Mouse (Mus musculus): ENCODE data around the gene Mcrip1. TPM values are rescaled to one million over a fixed set of nuclear protein-coding genes. Genes with fewer than 3 reads are reported as not detected.

Gene Mcrip1
- polyA plus RNA-seq, 2 experiments, result 30.0 to 41.3 TPM

DNA sequence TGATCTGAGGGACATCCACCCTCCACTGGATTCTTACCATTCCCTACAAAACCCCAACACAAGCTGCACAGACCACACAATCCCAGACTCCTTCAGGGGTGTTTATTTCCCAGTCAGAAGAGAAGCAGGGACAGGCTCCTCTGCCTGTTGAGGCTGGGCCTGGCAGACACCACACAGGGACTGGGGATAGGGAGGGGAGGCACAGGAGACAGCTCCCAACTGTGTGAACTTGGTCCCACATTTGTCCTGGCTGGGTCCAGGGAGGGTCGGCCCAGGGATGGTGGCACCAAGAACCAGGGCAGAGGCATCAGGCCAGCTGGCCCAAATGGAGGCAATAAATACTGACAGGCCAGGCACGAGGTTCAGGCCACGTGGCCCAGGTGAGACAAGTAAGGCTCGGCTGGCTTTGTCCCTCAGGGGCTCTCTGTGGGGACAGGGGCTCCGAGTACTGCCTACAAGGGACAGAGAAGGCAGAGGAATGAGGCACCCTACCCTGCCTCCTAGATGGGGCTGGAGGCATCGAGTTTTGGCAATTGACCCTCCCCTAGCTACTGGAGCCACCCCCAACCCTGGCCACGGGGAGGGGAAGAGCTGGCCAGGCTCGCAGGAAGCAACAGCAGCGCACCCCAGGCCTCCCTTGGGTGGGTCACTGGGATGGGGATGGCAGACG, 28.6 kb upstream of the Mcrip1 start:
- Histone ChIP-seq H3K4me1 (replicated peaks; ENCODE audit: control insufficient read depth in 2 of 2, insufficient read depth in 2 of 2, low read length in 1 of 2) (peaks cover 22 to 25% of the 10 kb centered on the region in 2 experiments), H3K36me3 (replicated peaks; ENCODE audit: control insufficient read depth, insufficient read depth, low read depth) (peaks cover 18% of the 10 kb centered on the region), H3K9ac (replicated peaks) (no peak overlapping the region), H3K27me3 (ENCODE audit: control insufficient read depth, insufficient read depth, low read length) (no peaks in the 10 kb centered on the region), H3K9me3 (ENCODE audit: control insufficient read depth, low read length) (no peaks in the 10 kb centered on the region), H3K27ac (no peak overlapping the region), H3K4me2 (ENCODE audit: low read depth) (no peak overlapping the region), H3K4me3 (ENCODE audit: insufficient read depth in 1 of 2, low read depth in 2 of 2, low read length in 2 of 2) (no peak overlapping the region)
- DNase-seq (ENCODE audit: low read depth in 3 of 3, low spot score in 3 of 3) (no peak), ATAC-seq (ENCODE audit: insufficient read depth) (no peak)
- WGBS (ENCODE audit: insufficient replicate concordance), result 76% methylated on average over 10 of the region's 10 CpGs
- TF ChIP-seq CTCF (IDR thresholded peaks at IDR 0.05; ENCODE audit: low read depth) (no peak), EP300 (IDR thresholded peaks at IDR 0.05; ENCODE audit: low read depth) (no peak)

- Histone ChIP-seq H3K4me2 (ENCODE audit: low read depth) (peak overlapping the region; percentile 11), H3K4me3 (ENCODE audit: insufficient read depth in 1 of 2, low read depth in 2 of 2, low read length in 2 of 2) (no peak overlapping the region), H3K9me3 (ENCODE audit: control insufficient read depth, low read length) (no peaks in the 10 kb centered on the region), H3K4me1 (replicated peaks; ENCODE audit: control insufficient read depth in 2 of 2, insufficient read depth in 2 of 2, low read length in 1 of 2) (peaks cover 22 to 25% of the 10 kb centered on the region in 2 experiments), H3K9ac (replicated peaks) (no peak overlapping the region), H3K27me3 (ENCODE audit: control insufficient read depth, insufficient read depth, low read length) (no peaks in the 10 kb centered on the region), H3K27ac (peak overlapping the region; percentile 41), H3K36me3 (replicated peaks; ENCODE audit: control insufficient read depth, insufficient read depth, low read depth) (peaks cover 18% of the 10 kb centered on the region)
- 71% methylated on average over 7 of the region's 7 CpGs for WGBS (ENCODE audit: insufficient replicate concordance)
- no peak for TF ChIP-seq EP300 (IDR thresholded peaks at IDR 0.05; ENCODE audit: low read depth)
- peak; percentile 50 for TF ChIP-seq CTCF (IDR thresholded peaks at IDR 0.05; ENCODE audit: low read depth)
- DNase-seq (ENCODE audit: low read depth in 3 of 3, low spot score in 3 of 3), result no peak
- ATAC-seq (ENCODE audit: insufficient read depth), result no peak
Observed at GRCm38 (mm10) chr11:120577211-120578023, 27.9 kb upstream of the Mcrip1 start.

DNA sequence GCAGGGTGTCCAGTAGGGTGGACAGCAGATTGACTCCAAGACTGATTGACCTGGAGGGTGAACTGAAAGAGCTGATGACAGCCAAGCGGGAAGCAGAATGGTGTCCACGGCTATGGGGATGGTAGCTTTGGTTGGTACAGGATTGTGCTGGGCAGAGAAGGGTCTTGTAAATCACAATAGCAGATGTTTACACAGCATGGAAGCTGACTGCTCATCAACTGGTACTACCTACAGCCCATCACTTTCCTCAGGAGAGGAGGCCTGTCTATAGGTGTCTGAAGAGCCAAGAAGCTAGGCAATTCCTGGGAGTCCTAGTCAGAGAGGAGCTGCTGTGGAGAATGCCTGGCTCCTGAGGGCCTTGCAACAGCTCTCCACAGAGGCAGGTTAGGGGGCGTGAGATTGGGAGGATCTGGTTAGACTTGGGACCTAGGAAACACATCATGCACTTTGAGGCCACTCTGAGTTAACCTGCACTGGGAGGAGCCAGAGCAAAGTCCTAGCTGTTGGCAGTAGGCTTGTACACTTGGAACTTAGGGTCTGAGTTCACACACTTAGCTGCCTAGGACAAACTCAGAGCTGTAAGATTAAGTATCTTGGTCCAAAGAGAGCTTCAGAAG, 26.9 kb upstream of the Mcrip1 start:
- no peak overlapping the region for H3K4me3 ChIP-seq (ENCODE audit: insufficient read depth in 1 of 2, low read depth in 2 of 2, low read length in 2 of 2)
- peaks cover 18% of the 10 kb centered on the region for H3K36me3 ChIP-seq (replicated peaks; ENCODE audit: control insufficient read depth, insufficient read depth, low read depth)
- peak overlapping the region; percentile 11; the same call in 1 of the 2 replicates for H3K4me2 ChIP-seq (ENCODE audit: low read depth)
- DNase-seq (ENCODE audit: low read depth in 3 of 3, low spot score in 3 of 3) (no peak), ATAC-seq (ENCODE audit: insufficient read depth) (no peak)
- no peak for TF ChIP-seq CTCF (IDR thresholded peaks at IDR 0.05; ENCODE audit: low read depth)
- TF ChIP-seq EP300 (IDR thresholded peaks at IDR 0.05; ENCODE audit: low read depth), result no peak
- no peak overlapping the region for H3K9ac ChIP-seq (replicated peaks)
- no peaks in the 10 kb centered on the region for H3K9me3 ChIP-seq (ENCODE audit: control insufficient read depth, low read length)
- 82% methylated on average over 3 of the region's 3 CpGs for WGBS (ENCODE audit: insufficient replicate concordance)
- no peaks in the 10 kb centered on the region for H3K27me3 ChIP-seq (ENCODE audit: control insufficient read depth, insufficient read depth, low read length)
- H3K27ac ChIP-seq, result peak overlapping the region; percentile 41
- H3K4me1 ChIP-seq (replicated peaks; ENCODE audit: control insufficient read depth in 2 of 2, insufficient read depth in 2 of 2, low read length in 1 of 2), result peaks cover 21 to 25% of the 10 kb centered on the region in 2 experiments

- Histone ChIP-seq H3K4me2 (ENCODE audit: low read depth) (no peak overlapping the region), H3K9ac (replicated peaks) (no peak overlapping the region)
Observed at GRCm38 (mm10) chr11:120575940-120576339, 26.4 kb upstream of the Mcrip1 start.

DNA sequence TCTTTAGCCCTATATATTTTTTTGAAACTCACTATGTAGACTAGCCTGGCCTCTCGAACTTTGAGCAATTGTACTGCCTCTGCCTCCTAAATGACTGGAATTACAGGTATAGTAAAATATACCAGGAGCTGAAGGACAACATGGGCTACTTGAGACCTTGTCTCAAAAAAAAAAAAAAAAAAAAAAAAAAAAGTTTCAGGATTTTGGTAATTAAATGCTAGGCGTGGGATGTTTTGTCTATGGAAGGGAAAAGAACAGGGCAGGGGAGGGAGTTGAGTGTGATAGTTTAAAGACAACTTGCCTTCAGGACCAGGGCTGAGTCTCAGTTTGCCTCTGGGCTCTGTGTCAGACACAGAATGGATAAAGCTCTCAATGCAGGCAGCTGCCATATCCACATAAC, 25.5 kb upstream of the Mcrip1 start:
- no peak overlapping the region for H3K9ac ChIP-seq (replicated peaks)
- no peak overlapping the region for H3K4me3 ChIP-seq (ENCODE audit: insufficient read depth in 1 of 2, low read depth in 2 of 2, low read length in 2 of 2)
- no peak overlapping the region for H3K27ac ChIP-seq
- WGBS (ENCODE audit: insufficient replicate concordance), result 68% methylated on average over 2 of the region's 2 CpGs
- H3K4me2 ChIP-seq (ENCODE audit: low read depth), result no peak overlapping the region; the same call in 1 of the 2 replicates
- no peaks in the 10 kb centered on the region for H3K27me3 ChIP-seq (ENCODE audit: control insufficient read depth, insufficient read depth, low read length)
- no peak for TF ChIP-seq CTCF (IDR thresholded peaks at IDR 0.05; ENCODE audit: low read depth)
- no peak for TF ChIP-seq EP300 (IDR thresholded peaks at IDR 0.05; ENCODE audit: low read depth)
- H3K36me3 ChIP-seq (replicated peaks; ENCODE audit: control insufficient read depth, insufficient read depth, low read depth), result peaks cover 29% of the 10 kb centered on the region
- ATAC-seq (ENCODE audit: insufficient read depth) (no peak), DNase-seq (ENCODE audit: low read depth in 3 of 3, low spot score in 3 of 3) (no peak)
- H3K4me1 ChIP-seq (replicated peaks; ENCODE audit: control insufficient read depth in 2 of 2, insufficient read depth in 2 of 2, low read length in 1 of 2), result peaks cover 21 to 27% of the 10 kb centered on the region in 2 experiments
- H3K9me3 ChIP-seq (ENCODE audit: control insufficient read depth, low read length), result no peaks in the 10 kb centered on the region

More at GRCm38 (mm10) chr11:120575940-120576339, 26.4 kb upstream of the Mcrip1 start:
- H3K27me3 ChIP-seq (ENCODE audit: control insufficient read depth, insufficient read depth, low read length), result no peaks in the 10 kb centered on the region
- H3K4me3 ChIP-seq (ENCODE audit: insufficient read depth in 1 of 2, low read depth in 2 of 2, low read length in 2 of 2), result no peak overlapping the region
- peak overlapping the region; percentile 26; the same call in 1 of the 2 replicates for H3K27ac ChIP-seq
- no peaks in the 10 kb centered on the region for H3K9me3 ChIP-seq (ENCODE audit: control insufficient read depth, low read length)
- H3K36me3 ChIP-seq (replicated peaks; ENCODE audit: control insufficient read depth, insufficient read depth, low read depth), result peaks cover 21% of the 10 kb centered on the region
- ATAC-seq (ENCODE audit: insufficient read depth) (no peak), DNase-seq (ENCODE audit: low read depth in 3 of 3, low spot score in 3 of 3) (no peak)
- peaks cover 26 to 31% of the 10 kb centered on the region in 2 experiments for H3K4me1 ChIP-seq (replicated peaks; ENCODE audit: control insufficient read depth in 2 of 2, insufficient read depth in 2 of 2, low read length in 1 of 2)
- TF ChIP-seq CTCF (IDR thresholded peaks at IDR 0.05; ENCODE audit: low read depth) (no peak), EP300 (IDR thresholded peaks at IDR 0.05; ENCODE audit: low read depth) (no peak)

Data from liver, embryonic 14.5 days (tissue).